Mouse (Mus musculus): ENCODE data around the gene Ppm1n.

- TF ChIP-seq CTCF (IDR thresholded peaks at IDR 0.05; ENCODE audit: low read depth) (peak; percentile 77), EP300 (optimal IDR thresholded peaks at IDR 0.05) (no peak)
Observed at GRCm38 (mm10) chr7:19227883-19228792, 51.7 kb downstream of the Ppm1n start, which contains the start of gene Opa3.

Data from stomach, postnatal 0 days (tissue).